Mouse (Mus musculus): ENCODE results near the gene Kif28. TPM values are rescaled to one million over a fixed set of nuclear protein-coding genes. Genes with fewer than 3 reads are reported as not detected.
"Not testable (repeated sequence)": the region's sequence is repeated elsewhere in the genome, so short reads cannot be mapped to it uniquely, and the experiment has no call there.

Gene Kif28
- polyA plus RNA-seq, 1 experiment from 2014 or later: not detected

DNA sequence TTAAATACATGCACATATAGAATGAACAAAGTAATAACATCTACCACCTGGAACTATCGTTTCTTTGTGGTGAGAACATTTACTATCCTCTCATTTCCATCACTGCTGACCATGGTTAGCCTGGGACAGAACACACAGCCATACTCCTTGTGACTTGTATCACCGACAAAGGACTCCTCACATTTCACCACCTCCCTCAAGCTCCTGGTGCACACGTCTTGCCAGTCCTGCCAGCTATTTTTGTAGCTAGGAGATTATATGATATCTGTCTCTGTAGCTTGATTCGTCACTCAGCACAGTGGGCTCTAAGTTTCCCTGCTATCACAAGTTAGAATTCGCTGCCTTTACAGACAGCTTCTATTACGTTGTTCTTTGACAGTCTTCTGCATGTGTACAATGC, 56.7 kb downstream of the Kif28 start:
- Histone ChIP-seq H3K4me3 (no peak overlapping the region), H3K9me3 (replicated peaks) (no peaks in the 10 kb centered on the region), H3K9ac (no peak overlapping the region), H3K4me2 (replicated peaks) (no peak overlapping the region), H3K4me1 (no peaks in the 10 kb centered on the region), H3K36me3 (peaks cover 38% of the 10 kb centered on the region), H3K27ac (no peak overlapping the region), H3K27me3 (no peaks in the 10 kb centered on the region)
- no peak for ATAC-seq (ENCODE audit: low FRiP score)
- 88% methylated on average over 6 of the region's 6 CpGs for WGBS

DNA sequence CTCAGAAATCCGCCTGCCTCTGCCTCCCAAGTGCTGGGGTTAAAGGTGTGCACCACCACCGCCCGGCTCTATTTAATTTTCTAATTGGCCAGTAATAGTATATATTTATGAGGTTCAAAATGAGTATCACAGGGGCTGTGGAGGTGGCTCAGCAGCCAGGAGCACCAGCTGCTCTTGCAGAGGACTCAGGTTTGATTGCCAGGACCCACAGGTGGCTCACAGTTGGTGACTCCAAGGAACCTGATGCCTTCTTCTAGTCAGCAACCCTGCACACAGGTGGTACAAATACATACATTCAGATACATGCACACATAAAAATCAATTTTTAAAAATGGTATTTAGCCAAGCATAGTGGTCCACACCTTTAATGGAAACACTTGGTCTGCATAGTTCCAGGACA, 57.1 kb downstream of the Kif28 start:
- Histone ChIP-seq H3K4me3 (no peak overlapping the region), H3K27me3 (no peaks in the 10 kb centered on the region), H3K9ac (no peak overlapping the region), H3K4me1 (no peaks in the 10 kb centered on the region), H3K36me3 (peaks cover 43% of the 10 kb centered on the region), H3K27ac (no peak overlapping the region), H3K9me3 (replicated peaks) (no peaks in the 10 kb centered on the region), H3K4me2 (replicated peaks) (no peak overlapping the region)
- no peak for ATAC-seq (ENCODE audit: low FRiP score)
- WGBS: 95% methylated on average over 3 of the region's 3 CpGs

DNA sequence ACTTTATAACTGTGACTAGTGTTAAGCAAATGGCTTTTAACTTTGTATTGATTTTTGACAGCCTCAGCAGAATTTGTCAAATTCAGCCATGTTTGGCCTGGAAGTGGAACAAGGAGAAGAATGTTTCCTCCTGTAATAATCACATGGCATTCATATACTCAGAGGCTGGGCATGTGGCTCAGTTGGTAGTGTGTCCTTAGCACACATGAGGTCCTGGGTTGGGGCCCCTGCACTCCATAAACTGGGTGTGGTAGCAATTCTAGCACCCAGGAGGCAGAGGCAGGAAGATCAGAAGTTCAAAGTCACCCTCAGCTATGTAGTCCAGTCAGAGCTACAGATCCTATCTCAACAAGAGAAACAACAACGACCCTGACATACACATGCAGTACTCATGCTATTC, 57.8 kb downstream of the Kif28 start:
- Histone ChIP-seq H3K36me3 (peaks cover 47% of the 10 kb centered on the region), H3K4me1 (no peaks in the 10 kb centered on the region), H3K27ac (no peak overlapping the region), H3K4me3 (no peak overlapping the region), H3K4me2 (replicated peaks) (no peak overlapping the region), H3K9ac (no peak overlapping the region), H3K27me3 (no peaks in the 10 kb centered on the region), H3K9me3 (replicated peaks) (no peaks in the 10 kb centered on the region)
- 76% methylated on average over 1 of the region's 1 CpGs for WGBS
- ATAC-seq (ENCODE audit: low FRiP score): no peak

DNA sequence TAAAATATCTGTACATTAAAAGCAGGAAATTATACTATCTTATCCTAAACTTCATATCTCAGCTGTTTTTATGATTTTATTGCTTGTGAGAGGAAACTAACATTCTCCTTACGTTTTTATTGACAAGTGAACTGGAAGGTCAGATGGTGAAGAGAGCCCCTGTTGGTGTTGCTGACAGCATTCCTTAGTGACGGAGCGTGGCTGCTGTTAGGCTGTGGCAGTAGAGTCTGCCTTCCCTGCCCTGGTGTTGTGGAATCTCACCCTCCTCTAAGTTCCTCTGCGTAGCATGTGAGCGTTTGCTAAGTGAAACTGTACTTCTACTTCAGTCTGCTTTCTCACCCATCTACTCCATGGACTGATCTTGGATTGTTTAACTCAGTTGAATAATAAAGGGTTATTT, 58.3 kb downstream of the Kif28 start:
- Histone ChIP-seq H3K4me3 (no peak overlapping the region), H3K27ac (no peak overlapping the region), H3K9me3 (replicated peaks) (no peaks in the 10 kb centered on the region), H3K27me3 (no peaks in the 10 kb centered on the region), H3K36me3 (peaks cover 52% of the 10 kb centered on the region), H3K4me2 (replicated peaks) (no peak overlapping the region), H3K9ac (no peak overlapping the region), H3K4me1 (no peaks in the 10 kb centered on the region)
- 85% methylated on average over 5 of the region's 5 CpGs for WGBS
- ATAC-seq (ENCODE audit: low FRiP score): no peak

DNA sequence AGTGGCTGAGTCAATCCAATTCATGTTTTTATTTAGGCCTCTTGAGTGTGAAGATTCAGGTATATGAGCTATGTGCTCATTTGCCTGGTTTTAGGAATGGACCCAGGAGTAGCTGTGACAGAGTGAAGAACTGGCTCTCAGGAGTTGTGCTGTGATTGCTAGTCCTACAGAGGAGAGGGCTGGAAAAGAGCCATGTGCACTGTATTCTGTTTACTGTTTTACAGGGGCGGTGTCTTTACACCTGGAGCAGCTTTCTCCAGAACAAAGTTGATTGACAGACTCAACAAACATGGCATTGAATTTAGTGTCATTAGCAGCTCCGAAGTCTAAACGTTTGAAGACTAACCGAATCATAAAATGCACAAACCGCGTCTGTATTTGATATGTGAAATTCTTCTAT, 58.7 kb downstream of the Kif28 start:
- no peaks in the 10 kb centered on the region for H3K9me3 ChIP-seq (replicated peaks)
- ATAC-seq (ENCODE audit: low FRiP score): no peak
- H3K9ac ChIP-seq: no peak overlapping the region
- H3K4me1 ChIP-seq: no peaks in the 10 kb centered on the region
- H3K4me2 ChIP-seq (replicated peaks): no peak overlapping the region
- peaks cover 55% of the 10 kb centered on the region for H3K36me3 ChIP-seq
- no peak overlapping the region for H3K4me3 ChIP-seq
- no peaks in the 10 kb centered on the region for H3K27me3 ChIP-seq
- no peak overlapping the region for H3K27ac ChIP-seq
- 91% methylated on average over 6 of the region's 6 CpGs for WGBS

DNA sequence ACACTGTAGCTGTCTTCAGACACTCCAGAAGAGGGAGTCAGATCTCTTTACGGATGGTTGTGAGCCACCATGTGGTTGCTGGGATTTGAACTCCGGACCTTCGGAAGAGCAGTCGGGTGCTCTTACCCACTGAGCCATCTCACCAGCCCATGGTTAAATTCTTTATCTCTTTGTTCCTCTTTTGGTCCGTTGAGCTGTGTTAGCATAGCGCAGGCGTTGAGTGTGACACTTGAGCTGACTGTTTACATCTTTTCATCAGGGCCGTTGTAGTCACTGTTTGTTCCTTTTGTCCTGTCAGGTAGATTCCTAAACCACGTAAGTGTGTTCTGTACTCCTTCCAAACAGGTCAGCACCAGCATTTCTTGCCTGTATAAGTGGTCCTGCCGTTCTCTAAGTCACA, 62.3 kb downstream of the Kif28 start:
- ATAC-seq (ENCODE audit: low FRiP score): not testable (repeated sequence)

DNA sequence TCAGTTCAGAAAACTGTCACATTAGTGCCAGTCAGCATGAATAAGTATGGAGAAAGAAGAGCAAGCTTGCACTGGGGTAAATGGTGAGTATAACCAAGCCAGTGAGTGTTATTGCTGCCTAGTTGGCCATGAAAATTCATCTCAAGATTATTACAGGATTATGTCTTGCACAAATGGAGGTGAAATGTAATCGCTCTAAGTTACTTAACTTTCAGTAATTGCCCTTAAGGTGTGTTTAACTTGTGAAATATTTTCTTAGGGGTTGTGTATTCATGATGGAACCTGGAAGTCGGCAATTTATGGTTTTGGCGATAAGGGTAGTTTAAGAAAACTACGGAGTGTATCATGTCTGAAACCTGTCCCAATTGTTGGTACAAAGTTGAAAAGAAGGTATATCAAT, 65.7 kb downstream of the Kif28 start:
- 95% methylated on average over 4 of the region's 4 CpGs for WGBS
- H3K4me2 ChIP-seq (replicated peaks): no peak overlapping the region
- ATAC-seq (ENCODE audit: low FRiP score): no peak
- no peaks in the 10 kb centered on the region for H3K9me3 ChIP-seq (replicated peaks)
- H3K4me1 ChIP-seq: no peaks in the 10 kb centered on the region
- H3K27me3 ChIP-seq: no peaks in the 10 kb centered on the region
- H3K27ac ChIP-seq: no peak overlapping the region
- H3K36me3 ChIP-seq: peaks cover 73% of the 10 kb centered on the region
- H3K4me3 ChIP-seq: no peak overlapping the region
- H3K9ac ChIP-seq: no peak overlapping the region

More for the DNA sequence above, 62.3 kb downstream of the Kif28 start:
- H3K9me3 ChIP-seq (replicated peaks); H3K4me1 ChIP-seq; H3K27ac ChIP-seq; H3K4me3 ChIP-seq; H3K9ac ChIP-seq; H3K27me3 ChIP-seq; H3K4me2 ChIP-seq (replicated peaks): not testable (repeated sequence)
- peaks cover 81% of the 10 kb centered on the region for H3K36me3 ChIP-seq
- WGBS: 94% methylated on average over 10 of the region's 10 CpGs

DNA sequence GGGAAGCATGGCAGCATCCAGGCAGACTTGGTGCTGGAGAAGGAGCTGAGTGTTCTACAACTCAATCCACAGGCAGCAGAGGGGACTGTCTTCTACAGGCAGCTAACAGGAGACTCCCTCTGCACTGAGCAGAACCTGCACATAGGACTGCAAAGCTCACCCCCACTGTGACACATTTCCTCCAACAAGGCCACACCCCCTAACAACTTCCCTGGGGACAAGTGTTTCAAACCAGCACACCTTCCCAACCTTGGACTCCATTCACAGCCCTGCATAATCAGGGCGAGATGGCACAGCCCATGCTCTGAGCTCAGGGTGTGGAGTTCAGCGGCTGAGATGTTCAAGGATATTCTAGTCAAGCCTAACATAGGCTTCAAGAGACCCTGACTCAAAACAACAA, 68.0 kb downstream of the Kif28 start:
- Histone ChIP-seq H3K27ac (no peak overlapping the region), H3K4me3 (no peak overlapping the region), H3K27me3 (no peaks in the 10 kb centered on the region), H3K4me2 (replicated peaks) (no peak overlapping the region), H3K36me3 (peaks cover 78% of the 10 kb centered on the region), H3K9me3 (replicated peaks) (no peaks in the 10 kb centered on the region), H3K4me1 (no peaks in the 10 kb centered on the region), H3K9ac (no peak overlapping the region)
- no peak for ATAC-seq (ENCODE audit: low FRiP score)
- WGBS: 97% methylated on average over 2 of the region's 2 CpGs

DNA sequence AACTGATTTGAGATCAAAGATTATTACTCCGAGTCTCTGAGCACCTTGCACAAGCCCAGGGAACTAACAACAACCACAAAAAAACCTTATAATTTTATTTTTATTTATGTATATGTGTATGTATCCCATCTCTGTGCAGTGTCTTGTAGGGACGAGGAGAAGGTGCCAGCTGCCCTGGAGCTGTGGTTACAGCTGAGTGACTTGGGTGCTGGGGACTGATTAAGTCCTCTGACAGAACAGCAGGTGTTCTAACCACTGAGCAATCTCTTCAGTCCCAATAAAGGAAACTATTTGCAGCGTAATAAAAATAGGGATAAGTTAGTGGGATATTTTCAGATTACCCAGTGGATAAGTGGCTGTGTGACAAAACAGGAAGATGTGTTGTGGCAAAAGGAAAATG, 70.7 kb downstream of the Kif28 start:
- Histone ChIP-seq H3K27me3 (no peaks in the 10 kb centered on the region), H3K9ac (no peak overlapping the region), H3K36me3 (peaks cover 63% of the 10 kb centered on the region), H3K4me2 (replicated peaks) (no peak overlapping the region), H3K4me1 (peaks cover 8% of the 10 kb centered on the region), H3K4me3 (no peak overlapping the region), H3K27ac (no peak overlapping the region), H3K9me3 (replicated peaks) (no peaks in the 10 kb centered on the region)
- WGBS: 93% methylated on average over 3 of the region's 3 CpGs
- ATAC-seq (ENCODE audit: low FRiP score): no peak

DNA sequence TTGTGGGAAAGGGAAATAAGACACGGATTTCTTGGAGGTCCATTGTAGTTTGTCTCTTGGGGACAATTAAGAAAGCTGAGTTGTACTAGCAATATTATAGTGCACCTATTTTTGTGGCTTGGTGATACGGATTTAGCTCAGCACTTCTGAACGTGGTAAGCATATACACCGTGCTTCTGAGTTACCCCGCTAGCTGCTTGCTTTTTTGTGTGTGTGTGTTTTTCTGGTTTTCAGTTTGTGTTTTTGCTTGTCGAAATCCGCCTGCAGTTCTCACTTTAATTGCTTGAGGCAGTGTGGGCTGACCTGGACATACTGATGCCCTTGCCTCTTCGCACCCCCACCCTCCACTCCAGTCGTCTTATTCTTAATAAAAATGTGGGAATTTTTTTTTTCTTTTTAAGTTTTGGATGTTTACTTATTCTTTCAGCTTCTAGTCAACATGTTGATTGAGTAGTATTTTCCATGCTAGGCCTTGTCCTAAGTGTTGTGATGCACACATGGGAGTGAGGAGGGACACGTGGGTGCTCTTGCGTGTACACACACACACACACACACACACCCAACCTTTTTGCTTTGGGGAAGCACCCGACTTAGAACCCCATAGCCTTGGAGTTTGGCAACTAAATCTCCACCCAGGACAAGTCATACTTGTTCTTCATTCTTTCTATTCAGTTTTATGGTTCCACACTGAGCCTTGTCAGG, 76.1 kb downstream of the Kif28 start:
- ATAC-seq (ENCODE audit: low FRiP score): no peak; the same call in 1 of the 2 replicates

DNA sequence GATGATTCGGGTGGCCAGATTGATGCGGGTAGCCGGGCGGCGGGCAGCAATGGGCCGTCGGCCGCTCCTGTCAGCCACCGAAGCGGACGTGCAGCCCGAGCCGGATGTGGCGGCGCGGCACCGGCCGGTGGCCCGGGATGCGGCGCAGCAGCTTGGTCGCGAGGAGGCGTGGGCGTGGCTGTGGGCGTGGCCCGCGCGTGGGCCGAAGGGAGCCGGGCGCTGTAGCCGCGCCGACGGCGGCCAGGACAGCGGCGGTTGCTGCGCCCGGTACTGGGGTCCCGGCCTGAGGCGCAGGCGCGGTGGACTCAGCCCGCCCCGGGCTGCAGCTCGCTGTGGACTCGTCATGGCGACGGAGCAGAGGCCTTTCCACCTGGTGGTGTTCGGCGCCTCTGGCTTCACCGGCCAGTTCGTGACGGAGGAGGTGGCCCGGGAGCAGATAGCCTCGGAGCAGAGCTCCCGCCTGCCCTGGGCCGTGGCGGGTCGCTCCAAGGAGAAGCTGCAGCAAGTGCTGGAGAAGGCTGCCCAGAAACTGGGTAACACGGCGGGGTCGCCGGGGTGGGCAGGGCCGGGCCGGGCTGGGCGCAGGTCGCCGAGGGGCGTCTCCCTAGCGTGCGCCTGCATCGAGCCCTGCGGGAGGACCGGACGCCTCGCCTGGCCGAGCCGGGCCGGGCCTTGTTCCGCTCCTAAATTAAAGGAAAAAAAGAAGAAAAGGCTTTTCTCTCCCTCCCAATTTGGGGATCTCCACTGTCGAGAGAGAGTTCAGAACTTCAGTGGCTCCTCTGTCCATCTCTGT, 76.9 kb downstream of the Kif28 start, which contains the start of gene Sccpdh:
Sccpdh (plus strand) TSS at position 198 of the 793 bp plus-strand sequence.
- peak within 1 kb of the TSS; percentile 73 for H3K4me3 ChIP-seq
- WGBS: under 1% methylated on average over 75 of the region's 84 CpGs
- H3K4me1 ChIP-seq: peaks cover 19% of the 10 kb centered on the region
- H3K9me3 ChIP-seq (replicated peaks): no peaks in the 10 kb centered on the region
- H3K4me2 ChIP-seq (replicated peaks): peak within 1 kb of the TSS; percentile 63
- peak; percentile 97 for ATAC-seq (ENCODE audit: low FRiP score)
- H3K27me3 ChIP-seq: no peaks in the 10 kb centered on the region
- H3K36me3 ChIP-seq: peaks cover 18% of the 10 kb centered on the region
- peak within 1 kb of the TSS; percentile 85 for H3K27ac ChIP-seq
- peak within 1 kb of the TSS; percentile 83 for H3K9ac ChIP-seq

More for the DNA sequence above, 76.1 kb downstream of the Kif28 start:
- Histone ChIP-seq H3K9me3 (replicated peaks) (no peaks in the 10 kb centered on the region), H3K27me3 (no peaks in the 10 kb centered on the region), H3K27ac (peak overlapping the region; percentile 85), H3K4me1 (peaks cover 19% of the 10 kb centered on the region), H3K4me2 (replicated peaks) (peak overlapping the region; percentile 63), H3K4me3 (peak overlapping the region; percentile 73), H3K9ac (peak overlapping the region; percentile 83), H3K36me3 (peaks cover 26% of the 10 kb centered on the region)
- WGBS: 21% methylated on average over 12 of the region's 12 CpGs

DNA sequence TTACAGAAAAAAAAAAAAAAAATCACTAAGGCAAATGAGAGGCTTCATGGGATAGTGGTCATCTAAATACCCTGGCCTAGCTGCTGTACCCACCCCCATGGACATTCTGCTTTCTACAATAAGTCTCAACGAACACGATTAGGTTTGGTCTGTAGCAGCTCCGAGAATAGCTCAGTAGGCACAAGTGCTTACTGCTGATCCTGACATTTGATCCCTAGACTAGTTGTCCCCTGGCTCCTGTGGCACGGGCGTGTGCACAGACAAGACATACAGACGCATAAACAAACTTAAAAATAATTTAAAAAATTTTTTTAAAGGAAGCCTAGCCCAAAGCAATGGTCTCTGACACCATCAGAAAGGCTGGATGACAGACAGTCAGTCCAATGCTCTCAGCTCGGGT, 77.6 kb downstream of the Kif28 start:
- Histone ChIP-seq H3K4me1 (peaks cover 19% of the 10 kb centered on the region), H3K9ac (peak overlapping the region; percentile 83), H3K36me3 (peaks cover 11% of the 10 kb centered on the region; the same call in 1 of the 2 replicates), H3K9me3 (replicated peaks) (no peaks in the 10 kb centered on the region), H3K4me3 (peak overlapping the region; percentile 73), H3K4me2 (replicated peaks) (peak overlapping the region; percentile 63), H3K27ac (peak overlapping the region; percentile 85), H3K27me3 (no peaks in the 10 kb centered on the region)
- WGBS: 2% methylated on average over 7 of the region's 7 CpGs
- ATAC-seq (ENCODE audit: low FRiP score): peak; percentile 12; the same call in 1 of the 2 replicates
